Mouse (Mus musculus) ovary, adult 18-20 months (tissue): Measurements from ENCODE around the gene AW549877.

ENCODE experiments used
- DNase-seq: peaks from one replicate; pipeline ENCODE4 v3.0.0; 2022; ENCODE audit warnings: low spot score, mixed read lengths

The AW549877 gene

GRCm38 (mm10) chr15:3995448-3996266, at the start of gene AW549877:
Gene AW549877 (minus strand): TSS chr15:3995744.
- peak; percentile 99 for DNase-seq

- DNase-seq: no peak
Observed at GRCm38 (mm10) chr15:4043032-4043471, 47.5 kb upstream of the AW549877 start.

- no peak for DNase-seq
Observed at GRCm38 (mm10) chr15:4042423-4042822, 46.9 kb upstream of the AW549877 start.

- no peak for DNase-seq
Observed at GRCm38 (mm10) chr15:4033168-4034004, 37.8 kb upstream of the AW549877 start.

GRCm38 (mm10) chr15:4028960-4029359, 33.4 kb upstream of the AW549877 start:
- DNase-seq: no peak

GRCm38 (mm10) chr15:4028411-4028700, 32.8 kb upstream of the AW549877 start:
- no peak for DNase-seq

GRCm38 (mm10) chr15:4027671-4028410, 32.3 kb upstream of the AW549877 start:
- DNase-seq: no peak

- DNase-seq: peak; percentile 85
Observed at GRCm38 (mm10) chr15:4026831-4027584, 31.5 kb upstream of the AW549877 start.

GRCm38 (mm10) chr15:4026231-4026773, 30.8 kb upstream of the AW549877 start, which contains the start of gene Oxct1:
Gene Oxct1 (plus strand): TSS chr15:4026383.
- DNase-seq: peak; percentile 89

- no peak for DNase-seq
Observed at GRCm38 (mm10) chr15:4025508-4025904, 30.0 kb upstream of the AW549877 start.

- no peak for DNase-seq
Observed at GRCm38 (mm10) chr15:4024726-4025507, 29.4 kb upstream of the AW549877 start.

GRCm38 (mm10) chr15:4023747-4024146, 28.2 kb upstream of the AW549877 start:
- DNase-seq: no peak

- DNase-seq: no peak
Observed at GRCm38 (mm10) chr15:4020711-4021110, 25.2 kb upstream of the AW549877 start.

- DNase-seq: no peak
Observed at GRCm38 (mm10) chr15:4013873-4014272, 18.3 kb upstream of the AW549877 start.

GRCm38 (mm10) chr15:4000536-4000935, 5.0 kb upstream of the AW549877 start:
- DNase-seq: no peak

- DNase-seq: no peak
Observed at GRCm38 (mm10) chr15:3999144-3999543, 3.6 kb upstream of the AW549877 start.

GRCm38 (mm10) chr15:3996267-3997010, 895 bp upstream of the AW549877 start:
- no peak for DNase-seq

GRCm38 (mm10) chr15:3994852-3995447, 594 bp downstream of the AW549877 start:
- DNase-seq: no peak

GRCm38 (mm10) chr15:3987981-3988380, 7.6 kb downstream of the AW549877 start:
- DNase-seq: no peak
